Mouse (Mus musculus) hematopoietic stem cell, adult 5-6 weeks (primary cell): ENCODE measurements at regions not wholly inside any gene's neighbourhood (a gene's known extent, or its start where the extent isn't known, plus 50 kb on each side); places are given as distances from the start of the nearest gene placed in this dataset.
A peak's percentile ranks its signal among the peaks of the same experiment; 100 is the strongest.

Experiments used
- ATAC-seq, 2 experiments: fragments of 125-278 bp in 1 of 2; replicated peaks in 1 of 2; 2 replicates each; pipeline ENCODE4 v1.8.0; 2016 to 2017; ENCODE audit warnings: inconsistent platforms in 2 of 2, mild to moderate bottlenecking in 2 of 2, moderate number of reproducible peaks in 2 of 2, low read depth in 1 of 2, moderate TSS enrichment in 1 of 2; ENCODE audit not compliant: low FRiP score in 2 of 2, poor library complexity in 2 of 2, severe bottlenecking in 2 of 2, insufficient read depth in 1 of 2, low TSS enrichment in 1 of 2

GRCm38 (mm10) chr13:51227836-51228235, 57.0 kb downstream of the Nxnl2 start:
- ATAC-seq, result no peak

GRCm38 (mm10) chr13:51228862-51229770, 58.3 kb downstream of the Nxnl2 start:
- ATAC-seq, result no peak

DNA sequence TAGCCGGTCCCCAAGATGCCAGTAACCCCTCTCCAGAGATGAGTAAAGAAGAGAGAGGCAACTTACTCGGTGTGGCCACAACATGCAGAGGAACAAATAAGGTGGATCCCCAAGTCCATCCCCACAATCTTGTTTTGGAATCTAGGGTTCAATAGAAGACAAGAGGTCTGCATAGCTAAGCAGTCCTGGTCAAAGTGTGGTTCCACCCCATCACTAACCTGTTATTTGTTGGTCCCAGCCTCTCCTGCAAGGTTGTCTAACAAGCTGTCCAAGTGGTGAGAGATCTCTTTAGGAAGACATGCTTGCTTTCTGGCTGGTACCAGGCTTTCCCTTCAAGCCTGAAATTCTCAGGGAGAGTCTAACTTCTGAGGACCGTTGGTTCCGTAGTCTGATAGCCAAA, 59.0 kb downstream of the Nxnl2 start:
- ATAC-seq, result no peak

GRCm38 (mm10) chr13:51231586-51231985, 60.8 kb downstream of the Nxnl2 start:
- ATAC-seq, result no peak

DNA sequence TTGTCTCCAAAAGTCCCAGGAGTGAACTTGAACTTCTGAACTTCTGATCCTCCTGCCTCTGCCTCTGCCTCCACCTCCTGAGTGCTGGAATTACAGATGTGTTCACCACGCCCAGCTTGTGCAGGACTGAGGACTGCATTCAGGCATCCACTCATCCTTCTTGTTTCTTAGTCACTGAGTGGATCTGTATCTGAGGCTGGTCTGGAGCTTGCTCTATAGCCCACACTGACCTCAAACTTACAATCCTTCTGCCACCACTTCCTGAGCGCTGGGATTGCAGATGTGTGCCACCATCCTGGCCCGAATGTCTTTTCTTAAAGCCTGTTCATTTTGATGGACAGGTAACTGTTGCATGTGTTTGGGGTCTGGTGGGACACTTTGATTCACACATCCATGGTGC, 76.6 kb downstream of the Nxnl2 start:
- peak; percentile 39 to 42; a peak in 2 of 4 replicates for ATAC-seq

DNA sequence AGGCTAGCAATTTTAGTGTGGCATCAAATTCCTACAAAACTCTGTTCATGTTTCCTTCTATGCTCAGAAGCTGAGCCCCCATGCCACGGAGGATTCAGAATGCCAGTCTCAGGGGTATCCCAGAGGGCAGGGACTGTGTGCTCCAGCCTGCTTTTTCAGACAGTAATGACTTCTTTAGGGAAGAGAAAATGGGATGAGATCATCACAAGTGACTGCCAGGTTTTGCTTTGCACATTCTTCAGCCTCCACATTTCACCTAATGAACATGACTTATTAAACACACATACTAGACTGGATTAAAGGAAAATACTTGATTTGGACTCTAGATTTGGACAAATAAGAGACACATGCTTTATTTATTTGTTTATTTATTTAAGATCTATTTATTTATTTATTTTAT, 82.5 kb downstream of the Nxnl2 start:
- ATAC-seq, result no peak

DNA sequence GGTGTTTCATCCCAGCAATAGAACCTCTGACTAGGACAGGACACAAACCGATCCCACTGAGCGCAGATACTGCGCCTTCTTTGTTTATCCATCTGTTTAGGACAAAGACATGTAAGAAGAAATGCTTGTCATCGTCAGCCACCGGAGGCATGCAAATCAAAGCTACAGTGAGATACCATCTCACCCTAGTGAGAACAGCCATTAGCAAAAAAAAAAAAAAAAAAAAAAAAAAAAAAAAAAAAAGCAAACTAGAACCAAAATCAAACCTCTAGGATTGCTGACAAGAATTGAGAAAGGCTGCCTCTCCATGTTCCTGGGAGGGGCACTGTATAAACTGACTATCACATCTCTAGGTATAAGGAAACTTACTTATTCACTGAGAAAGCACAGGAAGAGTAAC, 84.9 kb downstream of the Nxnl2 start:
- no peak for ATAC-seq

DNA sequence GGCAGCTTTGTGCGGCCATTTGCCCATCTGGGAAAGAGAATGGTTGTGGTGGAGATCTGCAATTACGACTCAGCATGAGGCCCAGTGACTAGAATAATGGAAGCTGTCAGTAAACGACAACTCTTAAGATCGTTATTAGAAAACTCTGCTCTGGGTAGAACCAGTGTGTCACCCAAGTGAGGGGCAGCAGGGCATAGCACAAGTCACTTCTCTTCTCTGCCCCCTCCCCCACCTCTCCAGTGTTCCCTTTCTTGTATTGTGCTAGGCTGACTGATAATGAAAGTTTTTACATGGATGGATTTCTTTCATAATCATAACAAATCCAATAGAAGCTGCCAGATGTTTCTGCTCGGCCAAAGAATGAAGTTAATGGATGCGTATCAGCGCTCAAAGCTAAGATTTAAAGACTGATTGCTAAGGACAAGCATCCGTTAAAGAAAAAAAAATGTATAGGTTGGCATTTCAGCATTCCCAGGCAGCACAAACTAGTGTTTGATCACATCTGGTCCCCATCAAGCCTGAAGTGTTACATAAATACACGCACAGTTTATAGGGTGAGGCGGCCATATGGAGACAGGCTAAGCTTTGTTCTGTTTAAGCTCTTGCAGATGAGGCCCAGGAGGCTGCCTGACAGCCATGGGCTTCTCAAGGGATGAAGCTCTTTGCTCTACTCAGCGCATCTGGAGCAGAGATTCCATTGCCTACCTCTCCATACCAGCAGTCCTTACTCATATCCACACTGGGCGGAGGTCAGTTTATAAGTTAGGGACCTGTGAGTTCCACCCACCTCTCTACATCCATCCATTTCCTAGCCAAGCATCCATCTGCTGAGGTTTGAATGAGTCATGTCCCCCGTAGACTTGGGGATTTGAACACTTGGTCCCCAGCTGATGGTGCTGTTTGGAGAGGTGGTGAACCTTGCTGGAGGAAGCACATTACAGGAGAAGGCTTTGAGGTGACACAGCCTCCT, 88.2 kb downstream of the Nxnl2 start:
- ATAC-seq, result no peak

DNA sequence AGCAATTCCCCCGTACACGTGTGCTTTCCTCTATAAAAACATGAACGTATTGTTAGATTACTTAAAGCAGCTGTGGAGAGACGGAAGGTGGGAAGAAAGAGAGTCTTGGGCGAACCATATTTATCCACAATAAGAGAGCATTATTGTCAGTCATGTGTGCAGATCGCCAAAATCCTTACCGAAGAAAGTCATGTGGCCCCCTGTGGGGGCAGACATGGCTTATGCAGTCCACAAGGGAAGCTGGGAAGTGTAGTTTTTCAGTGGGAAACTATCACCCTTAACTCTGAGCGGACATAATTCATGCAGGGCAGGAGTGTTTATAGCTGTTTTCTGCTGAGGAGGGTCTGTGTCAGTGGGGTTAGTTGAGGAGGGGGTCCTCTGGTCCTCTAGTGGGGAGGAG, 90.8 kb downstream of the Nxnl2 start:
- ATAC-seq, result no peak

DNA sequence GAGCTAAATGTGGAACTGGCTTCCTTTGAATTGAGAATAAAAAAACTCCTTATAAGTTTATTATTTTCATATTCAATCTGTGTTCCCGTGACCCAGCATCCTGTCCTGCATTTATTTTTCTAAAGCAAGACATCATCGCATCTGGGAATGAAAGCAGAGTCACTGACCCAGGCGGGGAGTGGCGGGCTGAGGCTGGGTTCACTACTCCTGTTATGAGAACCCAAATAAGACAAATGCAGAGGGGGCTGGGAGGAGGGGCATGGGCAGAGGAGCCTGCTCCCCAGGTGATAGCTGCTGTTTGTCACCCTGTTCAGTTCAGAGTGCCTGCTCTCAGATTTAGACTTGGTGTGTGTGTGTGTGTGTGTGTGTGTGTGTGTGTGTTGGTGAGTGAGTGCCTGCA, 102.0 kb downstream of the Nxnl2 start:
- ATAC-seq, result no peak

GRCm38 (mm10) chr13:51274639-51275038, 103.8 kb downstream of the Nxnl2 start:
- no peak for ATAC-seq

GRCm38 (mm10) chr13:51276601-51277000, 105.8 kb downstream of the Nxnl2 start:
- no peak for ATAC-seq

DNA sequence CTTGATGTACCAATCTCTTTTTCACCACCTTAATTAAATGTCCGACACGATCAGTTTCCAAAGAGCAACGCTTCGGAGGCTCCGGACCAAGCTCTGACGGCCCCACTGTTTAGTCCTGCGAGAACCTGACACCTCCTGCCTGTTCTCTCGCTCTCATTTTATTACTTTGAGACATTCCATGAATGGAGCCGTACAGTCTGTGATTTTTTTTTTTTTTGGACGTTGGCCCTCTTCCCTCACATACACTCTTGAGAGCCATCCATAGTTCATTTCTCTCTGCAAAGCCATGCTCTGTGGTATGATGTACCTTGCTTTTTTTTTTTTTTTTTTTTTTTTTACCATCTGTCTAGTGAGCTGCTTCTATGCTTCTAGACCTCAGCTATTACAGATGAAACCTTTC, 106.7 kb downstream of the Nxnl2 start:
- no peak for ATAC-seq

GRCm38 (mm10) chr13:51279642-51280387, 109.0 kb downstream of the Nxnl2 start:
- ATAC-seq, result no peak

DNA sequence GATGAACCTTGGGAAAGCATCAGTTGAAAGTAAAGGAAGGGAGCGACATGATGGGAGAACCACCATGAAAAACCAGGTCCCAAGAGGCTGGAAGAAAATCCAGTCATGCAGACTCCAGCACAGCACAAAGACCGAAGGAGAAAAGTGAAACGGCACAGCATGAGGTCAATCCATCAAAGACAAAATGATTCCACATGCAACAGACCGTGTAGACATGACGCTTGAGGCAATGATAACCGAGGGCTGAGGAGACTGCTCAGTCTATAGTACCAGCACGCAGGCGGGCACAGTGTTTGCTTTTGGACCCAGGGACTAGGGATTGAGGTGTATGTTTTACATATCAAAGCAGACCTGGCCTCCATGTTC, 109.5 kb downstream of the Nxnl2 start:
- ATAC-seq, result no peak

- ATAC-seq, result no peak
Measured at GRCm38 (mm10) chr13:51284679-51285078, 113.9 kb downstream of the Nxnl2 start.

GRCm38 (mm10) chr13:51289442-51289841, 118.6 kb downstream of the Nxnl2 start:
- no peak for ATAC-seq

- no peak for ATAC-seq
Measured at GRCm38 (mm10) chr13:51290021-51290424, 118.4 kb upstream of the S1pr3 start.
